In the genomic region with DNA sequence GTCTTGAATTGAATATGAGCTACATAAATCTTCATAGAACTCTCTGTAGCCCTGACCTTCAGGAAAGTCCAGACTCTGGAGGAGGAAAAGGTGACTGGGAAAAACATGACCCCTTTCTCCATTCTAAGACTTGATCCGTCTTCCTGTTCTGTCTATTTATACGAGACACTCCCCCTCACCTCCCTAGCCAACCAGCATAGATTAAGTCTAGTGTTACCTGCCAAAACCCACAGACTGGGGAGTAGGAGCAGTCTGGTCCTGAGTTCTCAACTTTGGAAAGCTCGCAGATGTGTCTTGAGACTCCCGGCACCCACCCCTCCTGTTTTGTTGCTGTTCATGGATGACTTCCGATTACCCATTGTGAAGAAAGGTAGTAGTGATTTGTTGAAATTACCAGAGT, we compare ENCODE assay signal across 11 mouse cellular contexts.
DNase-seq lines count a peak whose midpoint lies in the region; ATAC-seq and TF ChIP-seq lines count a peak whose summit lies in the region.
"Had no signal": no experiment of that assay in that cellular context is flagged by ENCODE, and none has a peak within 500 bp of the region (broad histone marks: within the 10 kb centered on the region; RNA-seq: fewer than 3 reads in every experiment).

No protein-coding gene starts in this region.

- no peak for ATAC-seq in heart, postnatal 0 days (ENCODE audit: insufficient read depth, low read depth)
- ATAC-seq in midbrain, embryonic 14.5 days (ENCODE audit: low FRiP score, low TSS enrichment): no peak

- H3K9ac ChIP-seq in heart, postnatal 0 days (replicated peaks; ENCODE audit: low read depth, low read length): no peak overlapping the region
- no peak overlapping the region for H3K9ac ChIP-seq in midbrain, embryonic 14.5 days (replicated peaks; ENCODE audit: low read length)
- H3K9ac ChIP-seq: embryonic facial prominence, embryonic 15.5 days; hindbrain, embryonic 15.5 days; limb, embryonic 12.5 days had no signal

- H3K9me3 ChIP-seq in heart, postnatal 0 days (replicated peaks; ENCODE audit: control insufficient read depth, low read length): no peaks in the 10 kb centered on the region
- H3K9me3 ChIP-seq in midbrain, embryonic 14.5 days (ENCODE audit: control insufficient read depth, low read length): no peaks in the 10 kb centered on the region
- H3K9me3 ChIP-seq: embryonic facial prominence, embryonic 15.5 days; hindbrain, embryonic 15.5 days; limb, embryonic 12.5 days had no signal

- no peaks in the 10 kb centered on the region for H3K36me3 ChIP-seq in heart, postnatal 0 days (replicated peaks; ENCODE audit: control insufficient read depth, insufficient read depth, low read length)
- no peaks in the 10 kb centered on the region for H3K36me3 ChIP-seq in midbrain, embryonic 14.5 days (ENCODE audit: control insufficient read depth, insufficient read depth, low read length)
- H3K36me3 ChIP-seq: embryonic facial prominence, embryonic 15.5 days; hindbrain, embryonic 15.5 days; limb, embryonic 12.5 days had no signal

- TF ChIP-seq CTCF in heart, postnatal 0 days (IDR thresholded peaks at IDR 0.05; ENCODE audit: low read depth): no peak

- no peak overlapping the region for H3K4me2 ChIP-seq in heart, postnatal 0 days (ENCODE audit: low read depth, low read length)
- H3K4me2 ChIP-seq in midbrain, embryonic 14.5 days (ENCODE audit: low read length): no peak overlapping the region
- H3K4me2 ChIP-seq: embryonic facial prominence, embryonic 15.5 days; hindbrain, embryonic 15.5 days; limb, embryonic 12.5 days had no signal

- H3K27ac ChIP-seq in heart, postnatal 0 days (ENCODE audit: low read depth): peak overlapping the region; percentile 41; the same call in 1 of the 2 replicates
- H3K27ac ChIP-seq in midbrain, embryonic 14.5 days (replicated peaks; ENCODE audit: low read depth, low read length): no peak overlapping the region
- H3K27ac ChIP-seq: embryonic facial prominence, embryonic 15.5 days; hindbrain, embryonic 15.5 days; limb, embryonic 12.5 days had no signal

- H3K4me1 ChIP-seq in heart, postnatal 0 days (ENCODE audit: control insufficient read depth, insufficient read depth): no peaks in the 10 kb centered on the region
- no peaks in the 10 kb centered on the region for H3K4me1 ChIP-seq in midbrain, embryonic 14.5 days (ENCODE audit: control insufficient read depth, insufficient read depth, low read length)

- H3K27me3 ChIP-seq in heart, postnatal 0 days (ENCODE audit: control insufficient read depth, insufficient read depth, low read length): no peaks in the 10 kb centered on the region
- no peaks in the 10 kb centered on the region for H3K27me3 ChIP-seq in midbrain, embryonic 14.5 days (ENCODE audit: control insufficient read depth, insufficient read depth, low read length)
- H3K27me3 ChIP-seq: embryonic facial prominence, embryonic 15.5 days; hindbrain, embryonic 15.5 days; limb, embryonic 12.5 days had no signal

- WGBS in heart, postnatal 0 days: 52% methylated on average over 5 of the region's 5 CpGs
- WGBS in midbrain, embryonic 14.5 days: 84% methylated on average over 5 of the region's 5 CpGs

- H3K4me3 ChIP-seq in heart, postnatal 0 days (ENCODE audit: low read depth, low read length): no peak overlapping the region
- H3K4me3 ChIP-seq in midbrain, embryonic 14.5 days (replicated peaks; ENCODE audit: low read depth, low read length): no peak overlapping the region
- H3K4me3 ChIP-seq: embryonic facial prominence, embryonic 15.5 days; hindbrain, embryonic 15.5 days; limb, embryonic 12.5 days had no signal

- no peak for TF ChIP-seq EP300 in heart, postnatal 0 days (IDR thresholded peaks at IDR 0.05; ENCODE audit: low read depth)

- peak; percentile 9 for DNase-seq in kidney, adult 9 months
- no peak for DNase-seq in kidney, adult 18-20 months
- peak; percentile 5 for DNase-seq in 3T3-L1 (ENCODE audit: low read depth, low spot score)
- peak; percentile 1 for DNase-seq in NIH3T3 (ENCODE audit: low read depth)
- peak; percentile 21 for DNase-seq in heart, postnatal 0 days (ENCODE audit: low spot score)
- no peak for DNase-seq in midbrain, embryonic 14.5 days
- DNase-seq in right cerebral cortex, postnatal 4 days: no peak
- DNase-seq: cerebellum, postnatal 10 days had no signal

Comparison
In these comparisons a context has a peak if more than half of its experiments do, and no peak if none do; other contexts are left out.
1. DNase-seq: peak in kidney, adult 9 months (single experiment), 3T3-L1 (single experiment), NIH3T3 (single experiment) and heart, postnatal 0 days (single experiment); none in kidney, adult 18-20 months (single experiment), midbrain, embryonic 14.5 days (single experiment) and right cerebral cortex, postnatal 4 days (single experiment).